8 mouse cellular contexts compared by ENCODE assay signal in the genomic region with DNA sequence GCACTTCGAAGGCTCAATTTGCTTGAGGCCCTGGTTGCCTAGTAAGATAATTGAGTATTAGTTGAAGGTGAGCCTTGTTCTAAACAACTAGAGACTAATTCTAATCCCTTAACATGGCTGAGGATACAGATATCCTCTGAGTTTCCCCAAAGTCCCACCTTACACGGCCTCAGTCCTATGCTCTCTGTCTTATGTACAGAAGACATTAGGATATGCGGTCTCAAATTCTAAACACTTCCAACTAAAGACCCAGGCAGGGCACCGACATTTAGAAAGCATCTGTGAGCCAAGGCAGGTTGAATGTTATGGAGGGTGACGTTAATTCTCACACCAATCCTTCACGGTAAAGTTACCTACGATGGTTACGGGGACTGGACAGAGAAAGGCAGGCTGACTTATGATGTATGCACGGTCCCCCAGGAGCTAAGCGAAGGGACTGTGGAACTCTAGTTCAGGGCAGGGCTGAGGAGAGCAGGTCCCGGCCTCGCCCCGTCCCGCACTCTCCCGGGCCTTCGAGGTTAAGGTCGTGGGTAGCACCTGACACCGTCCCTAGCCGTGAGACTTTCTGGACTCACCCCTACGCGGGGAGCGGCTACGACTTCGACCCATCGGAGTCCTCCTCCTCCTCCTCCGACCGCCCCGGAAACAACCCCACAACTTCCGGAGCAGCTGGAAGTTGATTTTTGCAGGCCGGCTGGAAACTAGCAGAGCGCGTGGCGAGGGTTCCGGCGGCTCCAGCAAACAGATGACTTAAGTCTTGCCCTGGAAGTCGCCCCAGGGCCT. TPM values are rescaled to one million over a fixed set of nuclear protein-coding genes. Genes with fewer than 3 reads are reported as not detected.
DNase-seq lines count a peak whose midpoint lies in the region; ATAC-seq lines count a peak whose summit lies in the region.

A gene (minus strand): TSS at position 651 of the 783 bp plus-strand sequence.

- peak; percentile 95 for DNase-seq in adipocyte (ENCODE audit: low spot score)
- peak; percentile 92 for DNase-seq in embryo, embryonic 10 days (ENCODE audit: low spot score)
- DNase-seq in gastrocnemius, postnatal 10 days: peak; percentile 87
- DNase-seq in induced T-regulatory cell, adult 2 months (ENCODE audit: low read depth): peak; percentile 95
- peak; percentile 46 to 91 for DNase-seq in left cerebral cortex, adult 9 months (ENCODE audit: low spot score in 2 of 2)
- peak; percentile 87 for DNase-seq in right cerebral cortex, postnatal 14 days
- peak; percentile 90 to 91 for DNase-seq in urinary bladder, postnatal 36 days (ENCODE audit: low spot score in 2 of 2)

- ATAC-seq in megakaryocyte progenitor cell, adult 5-6 weeks (replicated peaks; ENCODE audit: poor library complexity): peak; percentile 99

RNA-seq across cellular contexts. Expression of the gene that starts here (rescaled TPM):
- 10 to 100 TPM; 82.4 to 88.3 TPM for total RNA-seq in gastrocnemius, postnatal 10 days (2021)
- total RNA-seq in megakaryocyte progenitor cell, adult 5-6 weeks (2015): 80.1 and 86.4 TPM in 2 replicates
- 87.2 and 125 TPM in 2 replicates for total RNA-seq in megakaryocyte progenitor cell, adult 5-6 weeks (2017)

Comparison
In these comparisons a context has a peak if more than half of its experiments do, and no peak if none do; other contexts are left out.
1. Peak in every context shown above with its lines: DNase-seq and ATAC-seq.